Mouse (Mus musculus): Measurements from ENCODE around the gene Adgrv1.

DNA sequence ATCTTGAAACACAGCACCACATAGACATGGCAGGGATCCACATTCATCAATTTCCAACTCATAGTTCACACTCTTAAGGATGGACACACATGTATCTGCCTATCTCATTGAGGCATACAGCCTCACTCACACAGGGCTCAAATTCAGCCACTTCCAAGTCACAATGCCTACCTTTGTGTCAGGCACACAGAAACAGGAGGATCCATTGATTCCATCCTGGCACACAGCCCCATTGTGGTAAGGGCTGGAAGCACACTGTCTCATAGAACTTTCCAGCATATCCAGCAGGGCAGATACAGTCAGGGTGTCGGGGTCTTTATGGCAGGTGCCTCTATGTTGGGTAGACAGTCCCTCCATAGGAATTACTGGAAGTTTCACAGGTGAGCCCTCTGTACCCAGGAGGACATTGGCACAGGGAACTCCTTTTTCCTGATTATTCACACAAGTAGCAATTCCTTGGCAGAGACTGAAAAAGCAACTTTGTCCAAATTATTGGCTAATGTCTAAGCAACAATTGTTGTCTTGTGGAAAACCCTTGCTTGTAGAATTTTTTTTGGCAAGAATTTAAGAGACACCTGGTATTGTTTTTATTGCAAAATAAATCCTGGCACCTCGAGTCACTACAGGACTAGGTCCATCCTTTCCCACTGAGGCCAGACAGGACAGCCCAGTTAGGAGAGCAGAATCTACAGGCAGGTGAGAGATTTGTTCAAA is 545.8 kb downstream of the Adgrv1 start:
- TF ChIP-seq CTCF (IDR thresholded peaks at IDR 0.05; ENCODE audit: borderline replicate concordance, insufficient read depth, low read length), result no peak
- no peak for TF ChIP-seq POLR2A (IDR thresholded peaks at IDR 0.05; ENCODE audit: low read depth, low read length)

Data from embryonic fibroblast, embryonic 13.5 days (primary cell).